Mouse (Mus musculus): ENCODE measurements around the gene Nit1. TPM values are rescaled to one million over a fixed set of nuclear protein-coding genes. Genes with fewer than 3 reads are reported as not detected.

The Nit1 gene
- total RNA-seq, 1 experiment from 2014 or later, result 86.9 TPM

DNA sequence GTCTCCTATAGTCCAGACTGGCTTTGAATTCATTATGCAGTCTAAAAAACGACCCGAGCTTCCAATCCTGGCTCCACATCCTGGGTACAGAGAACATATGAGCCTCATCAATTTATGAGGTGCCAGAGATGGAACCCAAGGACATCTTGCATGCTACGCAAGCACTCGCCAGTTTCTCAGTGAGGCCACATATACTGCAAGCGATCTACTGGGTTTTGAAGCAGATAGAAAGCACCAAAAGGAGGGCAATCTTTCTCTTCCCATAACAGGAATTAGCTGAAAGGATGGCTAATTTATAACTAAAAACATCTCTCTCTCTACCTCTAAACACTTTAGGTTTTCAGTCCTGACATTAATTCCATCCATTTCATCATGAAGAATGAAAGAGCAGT lies 51.5 kb downstream of the Nit1 start:
- no peak for DNase-seq

DNA sequence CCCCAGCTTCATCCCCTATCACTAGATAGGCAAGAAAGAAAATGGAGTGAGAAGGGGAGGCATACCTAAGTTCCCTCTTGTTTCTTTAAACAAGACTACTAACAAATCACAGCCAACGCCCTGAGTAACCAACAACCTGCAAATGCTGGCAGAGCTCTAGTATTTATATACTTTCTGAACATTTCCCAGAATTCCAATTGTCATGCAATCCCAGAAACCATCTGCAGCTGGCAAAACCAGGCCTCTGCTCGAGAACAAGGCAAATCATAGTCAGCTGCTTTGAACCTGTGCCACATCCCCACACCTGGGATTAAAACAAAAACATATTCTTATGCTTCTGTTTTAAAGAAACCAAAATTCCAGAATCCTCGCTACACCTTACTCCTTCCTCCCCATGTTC lies 52.1 kb downstream of the Nit1 start:
- DNase-seq, result no peak

DNA sequence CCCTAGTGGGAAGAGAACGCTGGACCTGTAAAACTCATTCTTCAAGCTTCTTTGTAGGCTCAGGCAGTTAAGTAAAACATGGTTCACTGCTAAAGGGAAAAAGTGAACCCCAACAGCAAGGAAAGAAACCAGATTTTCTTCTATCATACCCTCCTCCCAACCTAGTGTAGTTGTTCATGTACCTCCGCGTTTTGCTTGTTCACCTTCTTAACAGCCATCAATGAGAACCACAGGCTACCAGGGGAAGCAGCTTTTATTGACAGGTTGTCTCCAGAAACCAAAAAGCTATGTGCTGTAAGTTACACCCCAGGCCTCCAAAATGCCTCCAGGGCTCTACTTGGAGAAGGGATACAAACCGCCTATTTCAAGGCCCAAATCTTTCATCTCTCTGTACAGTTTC lies 57.1 kb downstream of the Nit1 start:
- DNase-seq, result no peak

Other genes starting within 250 kb of the Nit1 start
- gene Cfap126, start 231.7 kb downstream of the Nit1 start, total RNA-seq (2021), result 2.3 and 4.5 TPM in 2 replicates
- gene Sdhc, start 195.0 kb downstream of the Nit1 start, total RNA-seq (2021), result 372 and 386 TPM in 2 replicates
- gene Mpz, start 194.9 kb downstream of the Nit1 start, total RNA-seq (2021), result 0.88 and 2.9 TPM in 2 replicates
- gene Pcp4l1, start 149.4 kb downstream of the Nit1 start, total RNA-seq (2021), result 36.1 and 37.7 TPM in 2 replicates
- gene Nr1i3, start 131.7 kb downstream of the Nit1 start, total RNA-seq (2021), result 3.0 TPM in 1 of 2 replicates, not detected in the other
- gene Tomm40l, start 123.1 kb downstream of the Nit1 start, total RNA-seq (2021), result 32.9 and 43.7 TPM in 2 replicates
- 2.1 and 105 TPM in 2 replicates for gene Apoa2, start 120.6 kb downstream of the Nit1 start, total RNA-seq (2021)
- 11.1 and 13.7 TPM in 2 replicates for gene Fcer1g, start 111.3 kb downstream of the Nit1 start, total RNA-seq (2021)
- 0.62 and 0.67 TPM in 2 replicates for gene Adamts4, start 95.2 kb downstream of the Nit1 start, total RNA-seq (2021)
- gene Ndufs2, start 94.3 kb downstream of the Nit1 start, total RNA-seq (2021), result 565 and 662 TPM in 2 replicates
- gene B4galt3, start 75.3 kb downstream of the Nit1 start, total RNA-seq (2021), result 36.9 and 38.1 TPM in 2 replicates
- gene Ppox, start 64.5 kb downstream of the Nit1 start, total RNA-seq (2021), result 41.6 and 54.7 TPM in 2 replicates
- 47.8 and 50.5 TPM in 2 replicates for gene Usp21, start 57.7 kb downstream of the Nit1 start, total RNA-seq (2021)
- 132 and 151 TPM in 2 replicates for gene Ufc1, start 50.6 kb downstream of the Nit1 start, total RNA-seq (2021)
- 35.9 and 36.5 TPM in 2 replicates for gene Dedd, start 16.5 kb downstream of the Nit1 start, total RNA-seq (2021)
- 140 and 145 TPM in 2 replicates for gene Pfdn2, start within 50 bp of the Nit1 start, total RNA-seq (2021)
- 1.4 and 4.9 TPM in 2 replicates for gene Klhdc9, start 15.2 kb upstream of the Nit1 start, total RNA-seq (2021)
- gene Nectin4, start 24.5 kb upstream of the Nit1 start, total RNA-seq (2021), result 0.12 TPM in 1 of 2 replicates, not detected in the other
- gene Arhgap30, start 43.3 kb upstream of the Nit1 start, total RNA-seq (2021), result 1.8 and 2.2 TPM in 2 replicates
- 62.9 and 95.1 TPM in 2 replicates for gene Usf1, start 65.7 kb upstream of the Nit1 start, total RNA-seq (2021)
- 5.2 and 6.3 TPM in 2 replicates for gene Tstd1, start 73.2 kb upstream of the Nit1 start, total RNA-seq (2021)
- 40.1 and 59.7 TPM in 2 replicates for gene F11r, start 91.9 kb upstream of the Nit1 start, total RNA-seq (2021)
- 9.2 and 11.9 TPM in 2 replicates for gene Alyref2, start 157.8 kb upstream of the Nit1 start, total RNA-seq (2021)
- gene Itln1, start 189.6 kb upstream of the Nit1 start, total RNA-seq (2021), result not detected in 2 replicates
- gene Cd244a, start 213.5 kb upstream of the Nit1 start, total RNA-seq (2021), result 0.70 TPM in 1 of 2 replicates, not detected in the other

Measured in adrenal gland, postnatal 25 days (tissue).